Mouse (Mus musculus) bone marrow, adult 2 months (tissue): Measurements from ENCODE around the gene Plxna1.

Experiments used
- CTCF ChIP-seq: fragments of 200-500 bp; IDR thresholded peaks from 2 replicates; pipeline ENCODE4 v1.5.1; 2011; ENCODE audit warnings: low read length, control low read depth; ENCODE audit not compliant: control insufficient read depth, insufficient read depth
- POLR2A ChIP-seq: fragments of 200-500 bp; IDR thresholded peaks from 2 replicates; pipeline ENCODE4 v1.6.1; 2011; ENCODE audit warnings: low read depth, mild to moderate bottlenecking, control low read depth, low read length, borderline replicate concordance; ENCODE audit not compliant: control insufficient read depth

GRCm38 (mm10) chr6:89304375-89305058, 57.9 kb downstream of the Plxna1 start:
- TF ChIP-seq POLR2A (no peak), CTCF (no peak)
